In the genomic region with DNA sequence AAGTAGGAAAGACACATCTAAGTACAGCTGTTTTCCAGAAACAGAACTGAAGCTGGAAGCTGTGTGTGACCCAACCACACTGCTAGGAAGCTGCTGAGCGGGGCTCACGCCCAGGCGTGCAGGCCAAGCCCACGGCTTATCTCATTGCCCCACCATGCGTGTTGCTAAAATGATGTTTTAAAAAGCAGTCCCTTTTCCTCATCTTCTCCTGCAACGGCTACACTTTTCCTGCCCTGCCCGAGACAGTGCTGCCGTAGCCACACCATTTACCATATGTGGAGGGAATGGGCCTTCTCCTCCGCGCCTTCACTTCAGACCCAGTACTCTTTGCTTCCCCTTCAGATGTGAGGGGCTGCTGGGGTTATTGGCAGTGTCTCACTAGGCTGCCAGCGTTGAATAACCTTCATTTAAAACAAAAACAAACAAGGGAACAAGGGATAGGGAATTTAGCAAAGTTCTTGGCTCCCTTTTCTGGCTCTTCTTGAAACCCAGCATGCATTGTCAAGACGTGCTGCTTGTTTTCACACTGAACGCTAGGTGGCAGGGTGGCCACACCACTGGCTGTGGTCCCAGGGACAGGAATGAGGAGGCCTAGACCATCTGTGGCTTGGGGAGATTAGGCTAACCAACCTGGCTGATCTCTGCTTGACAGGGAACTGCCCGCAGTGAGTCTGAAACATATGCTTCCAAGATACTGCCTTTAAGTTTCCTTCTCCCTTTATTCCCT, we compare ENCODE assay signal across 8 mouse cellular contexts.
DNase-seq lines count a peak whose midpoint lies in the region; ATAC-seq and TF ChIP-seq lines count a peak whose summit lies in the region.

No protein-coding gene starts in this region.

- no peak overlapping the region for H3K4me2 ChIP-seq in forebrain, embryonic 14.5 days (ENCODE audit: low read length)

- peak; percentile 96 for ATAC-seq in forebrain, embryonic 14.5 days
- peak; percentile 97 for ATAC-seq in neutrophil, adult 5-6 weeks (ENCODE audit: extremely low read depth, insufficient number of reproducible peaks, low FRiP score, poor library complexity, severe bottlenecking)

- peak overlapping the region; percentile 45; the same call in 1 of the 2 replicates for H3K27ac ChIP-seq in forebrain, embryonic 14.5 days (ENCODE audit: low read depth, low read length)

- no peaks in the 10 kb centered on the region for H3K36me3 ChIP-seq in forebrain, embryonic 14.5 days (ENCODE audit: control insufficient read depth, insufficient read depth, low read length)

- H3K4me1 ChIP-seq in forebrain, embryonic 14.5 days (ENCODE audit: control insufficient read depth, insufficient read depth, low read length) = peaks cover 20% of the 10 kb centered on the region
- H3K4me1 ChIP-seq in lung, adult 2 months (ENCODE audit: control insufficient read depth, insufficient read depth, low read length) = peaks cover 22% of the 10 kb centered on the region

- DNase-seq in ES-CJ7 (ENCODE audit: low read depth, low spot score) = peak; percentile 80
- DNase-seq in cerebellum, adult 11 months = peak; percentile 88
- DNase-seq in forebrain, embryonic 14.5 days (ENCODE audit: low spot score) = peak; percentile 96
- DNase-seq in heart, postnatal 25 days (ENCODE audit: low spot score) = peak; percentile 80
- DNase-seq in layer of hippocampus, adult 18-20 months (ENCODE audit: low spot score in 2 of 2) = peak; percentile 66 to 82
- DNase-seq in lung, adult 2 months = peak; percentile 82
- peak; percentile 54 to 64 for DNase-seq in thymus, adult 18-20 months

- no peaks in the 10 kb centered on the region for H3K27me3 ChIP-seq in forebrain, embryonic 14.5 days (replicated peaks; ENCODE audit: control insufficient read depth, insufficient read depth, low read length)

- intact Hi-C loops in heart, postnatal 25 days (cut with DNase I) = loop anchor here (1.0 to 5.0 kb wide), 6 partner anchors 225 to 520 kb away; no protein-coding TSS in a partner anchor

- TF ChIP-seq CTCF in lung, adult 2 months (IDR thresholded peaks at IDR 0.05; ENCODE audit: insufficient read depth, low read length) = peak; percentile 99

- TF ChIP-seq POLR2A in lung, adult 2 months (IDR thresholded peaks at IDR 0.05; ENCODE audit: borderline replicate concordance, extremely low read depth, low read depth, low read length) = 0 out of 2 replicates have a peak, but pooled peaks have one; percentile 16

- H3K9ac ChIP-seq in forebrain, embryonic 14.5 days (ENCODE audit: low read length) = no peak overlapping the region

- no peaks in the 10 kb centered on the region for H3K9me3 ChIP-seq in forebrain, embryonic 14.5 days (replicated peaks; ENCODE audit: control insufficient read depth, low read length)

- no peak overlapping the region for H3K4me3 ChIP-seq in forebrain, embryonic 14.5 days (ENCODE audit: low read depth, low read length)
- H3K4me3 ChIP-seq in lung, adult 2 months (replicated peaks; ENCODE audit: extremely low read depth, low read depth, low read length) = no peak overlapping the region

- 43% methylated on average over 14 of the region's 14 CpGs for WGBS in forebrain, embryonic 14.5 days
- 44% methylated on average over 14 of the region's 14 CpGs for WGBS in lung, adult 2 months
